Mouse (Mus musculus) hindbrain, embryonic 15.5 days (tissue): ENCODE results near the gene Utp14a. TPM values are rescaled to one million over a fixed set of nuclear protein-coding genes. Genes with fewer than 3 reads are reported as not detected.

Experiments
- ATAC-seq: fragments of 200-750 bp; cut with Nextera tagmentation; 2 replicates; pipeline ENCODE4 v1.8.0; 2017; ENCODE audit warnings: low read depth, moderate number of reproducible peaks, moderate TSS enrichment; ENCODE audit not compliant: low FRiP score
- H3K27ac ChIP-seq: fragments of 300-500 bp; sonication (generic); replicated peaks from 2 replicates; pipeline ENCODE4 v1.5.1; 2015; ENCODE audit warnings: mild to moderate bottlenecking, inconsistent platforms
- H3K27me3 ChIP-seq: fragments of 300-500 bp; sonication (generic); 2 replicates; pipeline ENCODE4 v1.6.1; 2015; ENCODE audit warnings: control low read depth, inconsistent platforms
- H3K36me3 ChIP-seq: fragments of 300-500 bp; sonication (generic); 2 replicates; pipeline ENCODE4 v1.6.1; 2015; ENCODE audit warnings: control low read depth, inconsistent platforms
- H3K4me1 ChIP-seq: fragments of 300-500 bp; sonication (generic); replicated peaks from 2 replicates; pipeline ENCODE4 v1.6.1; 2015; ENCODE audit warnings: control low read depth, inconsistent platforms
- H3K4me2 ChIP-seq: fragments of 300-500 bp; sonication (generic); 2 replicates; pipeline ENCODE4 v1.6.1; 2015; ENCODE audit warnings: moderate library complexity, mild to moderate bottlenecking, inconsistent platforms
- H3K4me3 ChIP-seq: fragments of 300-500 bp; sonication (generic); 2 replicates; pipeline ENCODE4 v1.5.1; 2015; ENCODE audit warnings: mild to moderate bottlenecking, inconsistent platforms
- H3K9ac ChIP-seq: fragments of 300-500 bp; sonication (generic); 2 replicates; pipeline ENCODE4 v1.6.1; 2015; ENCODE audit warnings: inconsistent platforms
- H3K9me3 ChIP-seq: fragments of 300-500 bp; sonication (generic); 2 replicates; pipeline ENCODE4 v1.6.1; 2016; ENCODE audit warnings: control low read depth, inconsistent platforms
- WGBS: fragments of 180-500 bp; shearing (Covaris S2); methylation state at CpG from one replicate; pipeline ENCODE4 v1.1.7; 2015; 5-methylcytosine and 5-hydroxymethylcytosine counted together
- polyA plus RNA-seq: library from polyadenylated mRNA; unstranded; fragments of >200 nt; fragmentation: Nextera tagmentation; extraction: Ambion mirVana; gene quantifications from 2 replicates; pipeline ENCODE4 v1.2.1, GENCODE M21; 2015

Utp14a gene
- polyA plus RNA-seq, 1 experiment from 2014 or later = 14.2 TPM

- no peak overlapping the region for H3K27ac ChIP-seq
Measured at GRCm38 (mm10) chrX:48274634-48275033, 18.0 kb downstream of the Utp14a start.

GRCm38 (mm10) chrX:48278103-48278502 is 21.4 kb downstream of the Utp14a start:
- no peak overlapping the region for H3K9ac ChIP-seq
- no peaks in the 10 kb centered on the region for H3K9me3 ChIP-seq
- no peak for ATAC-seq
- H3K4me1 ChIP-seq = no peaks in the 10 kb centered on the region
- H3K27me3 ChIP-seq = no peaks in the 10 kb centered on the region
- H3K36me3 ChIP-seq = peaks cover 7% of the 10 kb centered on the region; the same call in 1 of the 2 replicates
- no peak overlapping the region for H3K4me2 ChIP-seq
- H3K4me3 ChIP-seq = no peak overlapping the region
- WGBS = 38% methylated on average over 3 of the region's 3 CpGs
- no peak overlapping the region for H3K27ac ChIP-seq

More at GRCm38 (mm10) chrX:48274634-48275033, 18.0 kb downstream of the Utp14a start:
- Histone ChIP-seq H3K36me3 (peaks cover 12% of the 10 kb centered on the region; the same call in 1 of the 2 replicates), H3K27me3 (no peaks in the 10 kb centered on the region), H3K4me3 (no peak overlapping the region), H3K9me3 (no peaks in the 10 kb centered on the region), H3K9ac (no peak overlapping the region), H3K4me1 (no peaks in the 10 kb centered on the region), H3K4me2 (no peak overlapping the region)
- WGBS = 86% methylated on average over 10 of the region's 10 CpGs
- ATAC-seq = no peak

- peak overlapping the region; percentile 64 for H3K9ac ChIP-seq
- peak; percentile 89 for ATAC-seq
- H3K4me1 ChIP-seq = no peaks in the 10 kb centered on the region
- WGBS = 20% methylated on average over 32 of the region's 37 CpGs
- H3K9me3 ChIP-seq = no peaks in the 10 kb centered on the region
- H3K27me3 ChIP-seq = no peaks in the 10 kb centered on the region
- H3K36me3 ChIP-seq = no peaks in the 10 kb centered on the region
- H3K27ac ChIP-seq = peak overlapping the region; percentile 92
- peak overlapping the region; percentile 63 for H3K4me2 ChIP-seq
- peak overlapping the region; percentile 51 for H3K4me3 ChIP-seq
Measured at GRCm38 (mm10) chrX:48284386-48285005, 27.8 kb downstream of the Utp14a start.

GRCm38 (mm10) chrX:48285006-48285650 is 28.5 kb downstream of the Utp14a start:
- ATAC-seq = peak; percentile 91
- Histone ChIP-seq H3K27ac (peak overlapping the region; percentile 92), H3K4me3 (peak overlapping the region; percentile 51), H3K36me3 (no peaks in the 10 kb centered on the region), H3K4me1 (no peaks in the 10 kb centered on the region), H3K9me3 (no peaks in the 10 kb centered on the region), H3K9ac (peak overlapping the region; percentile 64), H3K4me2 (peak overlapping the region; percentile 63), H3K27me3 (no peaks in the 10 kb centered on the region)
- WGBS = 17% methylated on average over 23 of the region's 42 CpGs

- H3K9ac ChIP-seq = peak overlapping the region; percentile 48; the same call in 1 of the 2 replicates
- no peaks in the 10 kb centered on the region for H3K36me3 ChIP-seq
- H3K27me3 ChIP-seq = no peaks in the 10 kb centered on the region
- ATAC-seq = peak; percentile 72
- WGBS = 15% methylated on average over 28 of the region's 34 CpGs
- peak overlapping the region; percentile 63 for H3K4me2 ChIP-seq
- H3K9me3 ChIP-seq = no peaks in the 10 kb centered on the region
- H3K27ac ChIP-seq = peak overlapping the region; percentile 53
- H3K4me3 ChIP-seq = peak overlapping the region; percentile 51
- H3K4me1 ChIP-seq = no peaks in the 10 kb centered on the region
Measured at GRCm38 (mm10) chrX:48285651-48286021, 29.0 kb downstream of the Utp14a start.

- no peaks in the 10 kb centered on the region for H3K9me3 ChIP-seq
- no peak overlapping the region for H3K4me2 ChIP-seq
- WGBS = 28% methylated on average over 6 of the region's 6 CpGs
- ATAC-seq = no peak
- H3K27me3 ChIP-seq = no peaks in the 10 kb centered on the region
- H3K4me1 ChIP-seq = no peaks in the 10 kb centered on the region
- no peak overlapping the region for H3K4me3 ChIP-seq
- no peak overlapping the region for H3K27ac ChIP-seq
- no peak overlapping the region for H3K9ac ChIP-seq
- H3K36me3 ChIP-seq = no peaks in the 10 kb centered on the region
Measured at GRCm38 (mm10) chrX:48286488-48286887, 29.8 kb downstream of the Utp14a start.

GRCm38 (mm10) chrX:48288008-48288407 is 31.3 kb downstream of the Utp14a start:
- no peak overlapping the region for H3K27ac ChIP-seq
- 77% methylated on average over 4 of the region's 4 CpGs for WGBS
- H3K9me3 ChIP-seq = no peaks in the 10 kb centered on the region
- H3K9ac ChIP-seq = no peak overlapping the region
- H3K27me3 ChIP-seq = no peaks in the 10 kb centered on the region
- no peak overlapping the region for H3K4me2 ChIP-seq
- no peaks in the 10 kb centered on the region for H3K4me1 ChIP-seq
- ATAC-seq = no peak
- no peak overlapping the region for H3K4me3 ChIP-seq
- H3K36me3 ChIP-seq = no peaks in the 10 kb centered on the region

GRCm38 (mm10) chrX:48291413-48291812 is 34.8 kb downstream of the Utp14a start:
- H3K27ac ChIP-seq = no peak overlapping the region
- H3K36me3 ChIP-seq = no peaks in the 10 kb centered on the region
- no peak for ATAC-seq
- H3K9ac ChIP-seq = no peak overlapping the region
- WGBS = 39% methylated on average over 3 of the region's 3 CpGs
- H3K9me3 ChIP-seq = no peaks in the 10 kb centered on the region
- no peak overlapping the region for H3K4me2 ChIP-seq
- H3K27me3 ChIP-seq = no peaks in the 10 kb centered on the region
- no peak overlapping the region for H3K4me3 ChIP-seq
- no peaks in the 10 kb centered on the region for H3K4me1 ChIP-seq

- Histone ChIP-seq H3K9ac (no peak overlapping the region), H3K4me2 (no peak overlapping the region), H3K4me3 (no peak overlapping the region), H3K27me3 (0 out of 2 replicates have a peak, but pooled peaks cover 3% of the 10 kb centered on the region), H3K36me3 (no peaks in the 10 kb centered on the region), H3K9me3 (no peaks in the 10 kb centered on the region), H3K4me1 (no peaks in the 10 kb centered on the region), H3K27ac (no peak overlapping the region)
- ATAC-seq = no peak
- WGBS = 86% methylated on average over 4 of the region's 4 CpGs
Measured at GRCm38 (mm10) chrX:48305356-48305755, 48.7 kb downstream of the Utp14a start.

GRCm38 (mm10) chrX:48310706-48311517 is 54.2 kb downstream of the Utp14a start:
- no peaks in the 10 kb centered on the region for H3K9me3 ChIP-seq
- H3K4me2 ChIP-seq = peak overlapping the region; percentile 51
- peak overlapping the region; percentile 18; the same call in 1 of the 2 replicates for H3K4me3 ChIP-seq
- peaks cover 6% of the 10 kb centered on the region; the same call in 1 of the 2 replicates for H3K4me1 ChIP-seq
- H3K9ac ChIP-seq = no peak overlapping the region
- no peaks in the 10 kb centered on the region for H3K36me3 ChIP-seq
- 0 out of 2 replicates have a peak, but pooled peaks have one; percentile 50 for ATAC-seq
- H3K27ac ChIP-seq = no peak overlapping the region
- WGBS = 21% methylated on average over 26 of the region's 26 CpGs
- H3K27me3 ChIP-seq = 0 out of 2 replicates have a peak, but pooled peaks cover 6% of the 10 kb centered on the region

GRCm38 (mm10) chrX:48311727-48312126 is 55.1 kb downstream of the Utp14a start:
- Histone ChIP-seq H3K36me3 (no peaks in the 10 kb centered on the region), H3K4me3 (no peak overlapping the region), H3K27me3 (0 out of 2 replicates have a peak, but pooled peaks cover 6% of the 10 kb centered on the region), H3K4me1 (peaks cover 6% of the 10 kb centered on the region; the same call in 1 of the 2 replicates), H3K9me3 (no peaks in the 10 kb centered on the region), H3K27ac (no peak overlapping the region), H3K4me2 (no peak overlapping the region), H3K9ac (no peak overlapping the region)
- 86% methylated on average over 5 of the region's 5 CpGs for WGBS
- ATAC-seq = no peak
